Mouse (Mus musculus): ENCODE results near the gene Gm20696. TPM values are rescaled to one million over a fixed set of nuclear protein-coding genes. Genes with fewer than 3 reads are reported as not detected.

Gm20696 gene
- polyA plus RNA-seq, 1 experiment: 0.24 TPM

DNA sequence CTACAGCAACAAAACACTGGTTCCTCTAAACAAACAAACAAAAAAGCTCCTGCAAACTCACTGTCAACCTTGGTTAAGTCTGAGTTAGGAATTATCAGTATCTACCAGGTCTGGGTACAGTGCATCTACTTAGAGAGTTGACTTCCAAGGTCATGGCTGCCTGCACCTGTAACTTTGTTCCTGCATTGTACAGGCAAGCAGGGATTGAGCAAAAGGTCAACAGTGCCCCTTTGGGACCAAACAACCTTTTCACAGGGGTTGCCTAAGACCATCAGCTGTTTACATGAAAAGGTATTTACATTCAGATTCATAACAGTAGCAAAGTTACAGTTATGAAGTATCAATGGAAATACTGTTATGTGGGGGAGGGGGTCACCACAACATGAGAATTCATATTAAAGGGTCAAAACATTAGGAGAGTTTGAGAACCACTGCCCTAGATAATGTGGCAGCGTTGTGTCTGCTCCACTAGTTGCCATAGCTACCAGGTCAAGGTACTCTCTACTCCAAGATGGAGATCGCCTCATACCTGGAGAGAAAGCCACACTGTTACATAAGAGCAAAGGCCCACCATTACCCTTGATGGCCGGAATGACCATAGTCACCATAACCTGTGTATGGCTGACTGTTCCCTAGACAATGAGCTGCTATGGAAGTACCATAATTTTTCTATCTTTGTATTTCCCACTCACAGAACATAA is 165.9 kb downstream of the Gm20696 start:
- DNase-seq (ENCODE audit: low read depth, low spot score): no peak
- WGBS: 82% methylated on average over 3 of the region's 3 CpGs

GRCm38 (mm10) chr6:99498082-99498481 is 168.5 kb downstream of the Gm20696 start:
- 50% methylated on average over 7 of the region's 7 CpGs for WGBS
- no peak for DNase-seq (ENCODE audit: low read depth, low spot score)

DNA sequence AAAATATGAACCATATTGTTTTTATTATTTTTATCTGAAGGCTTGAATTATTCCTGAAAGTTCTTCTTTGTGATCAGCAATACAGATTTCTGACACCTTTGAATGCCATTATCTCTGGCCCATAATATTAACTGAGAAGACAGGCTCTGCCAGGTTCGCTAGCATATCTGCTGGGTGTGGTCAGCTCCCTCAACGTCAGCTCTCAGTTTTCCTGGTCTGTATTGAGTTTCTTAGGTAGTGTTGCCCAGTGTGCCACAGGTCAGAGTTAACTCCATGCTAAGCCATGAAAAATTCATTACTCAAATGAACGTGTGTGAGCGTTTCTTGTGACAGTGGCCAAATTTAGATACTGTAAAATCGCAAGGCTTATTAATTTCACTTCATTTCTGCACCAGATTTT is 170.5 kb downstream of the Gm20696 start:
- no peak for DNase-seq (ENCODE audit: low read depth, low spot score)
- 30% methylated on average over 5 of the region's 5 CpGs for WGBS

GRCm38 (mm10) chr6:99492937-99493336 is 173.7 kb downstream of the Gm20696 start:
- 16% methylated on average over 3 of the region's 3 CpGs for WGBS

DNA sequence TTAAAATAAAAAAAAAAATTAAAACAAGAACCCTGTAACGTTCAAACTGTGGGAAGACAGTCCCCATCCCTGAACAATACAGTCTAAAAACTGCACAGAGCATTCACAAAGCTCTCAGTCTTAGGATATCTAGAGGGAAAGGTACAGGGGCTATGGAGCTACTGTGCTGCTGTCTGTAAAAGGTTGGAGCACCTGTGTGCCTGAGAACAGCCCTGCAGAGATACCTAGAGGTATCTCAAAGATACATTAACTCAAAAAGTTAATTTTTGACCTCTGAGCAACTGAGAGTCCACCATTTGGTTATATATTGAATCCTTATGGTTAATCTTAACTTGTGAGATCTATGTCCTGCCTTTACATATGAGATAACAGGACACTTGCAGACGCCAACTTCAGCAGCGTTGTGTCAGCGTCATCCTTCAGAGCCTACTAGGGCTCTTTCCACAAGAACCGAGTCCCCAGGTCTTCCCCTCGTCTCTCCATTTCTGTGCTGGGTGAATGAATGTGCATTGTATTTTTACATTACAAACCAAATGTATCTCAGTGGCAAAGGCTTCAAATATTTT is 174.5 kb downstream of the Gm20696 start:
- 33% methylated on average over 6 of the region's 6 CpGs for whole genome bisulfite sequencing
- DNase-seq (ENCODE audit: low read depth, low spot score): no peak

More at GRCm38 (mm10) chr6:99492937-99493336, 173.7 kb downstream of the Gm20696 start:
- no peak for DNase-seq (ENCODE audit: low read depth, low spot score)

DNA sequence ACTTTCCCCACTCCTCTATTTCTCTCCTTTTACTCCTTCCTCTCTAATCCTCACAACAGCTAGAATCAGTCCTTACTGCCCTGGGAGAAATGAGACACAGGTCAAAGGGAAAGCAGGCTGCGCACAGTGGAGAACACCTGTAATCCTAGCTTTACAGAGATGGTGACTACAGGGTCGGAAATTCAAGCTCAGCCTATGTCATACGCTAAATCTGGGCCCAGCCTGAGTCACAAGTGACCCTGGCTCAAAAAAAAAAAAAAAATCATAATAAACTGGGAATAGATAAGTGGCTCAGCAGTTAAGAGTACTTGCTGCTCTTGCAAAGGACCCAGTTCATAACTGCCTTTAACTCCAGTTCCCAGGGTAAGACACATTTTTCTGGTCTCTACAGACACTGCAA is 175.5 kb downstream of the Gm20696 start:
- no peak for DNase-seq (ENCODE audit: low read depth, low spot score)
- 74% methylated on average over 3 of the region's 3 CpGs for WGBS

- DNase-seq (ENCODE audit: low read depth, low spot score): no peak
Measured at GRCm38 (mm10) chr6:99489900-99490648, 176.5 kb downstream of the Gm20696 start.

GRCm38 (mm10) chr6:99489423-99489822 is 177.2 kb downstream of the Gm20696 start:
- WGBS: 80% methylated on average over 10 of the region's 10 CpGs
- no peak for DNase-seq (ENCODE audit: low read depth, low spot score)

More at GRCm38 (mm10) chr6:99489900-99490648, 176.5 kb downstream of the Gm20696 start:
- WGBS: 82% methylated on average over 8 of the region's 8 CpGs

DNA sequence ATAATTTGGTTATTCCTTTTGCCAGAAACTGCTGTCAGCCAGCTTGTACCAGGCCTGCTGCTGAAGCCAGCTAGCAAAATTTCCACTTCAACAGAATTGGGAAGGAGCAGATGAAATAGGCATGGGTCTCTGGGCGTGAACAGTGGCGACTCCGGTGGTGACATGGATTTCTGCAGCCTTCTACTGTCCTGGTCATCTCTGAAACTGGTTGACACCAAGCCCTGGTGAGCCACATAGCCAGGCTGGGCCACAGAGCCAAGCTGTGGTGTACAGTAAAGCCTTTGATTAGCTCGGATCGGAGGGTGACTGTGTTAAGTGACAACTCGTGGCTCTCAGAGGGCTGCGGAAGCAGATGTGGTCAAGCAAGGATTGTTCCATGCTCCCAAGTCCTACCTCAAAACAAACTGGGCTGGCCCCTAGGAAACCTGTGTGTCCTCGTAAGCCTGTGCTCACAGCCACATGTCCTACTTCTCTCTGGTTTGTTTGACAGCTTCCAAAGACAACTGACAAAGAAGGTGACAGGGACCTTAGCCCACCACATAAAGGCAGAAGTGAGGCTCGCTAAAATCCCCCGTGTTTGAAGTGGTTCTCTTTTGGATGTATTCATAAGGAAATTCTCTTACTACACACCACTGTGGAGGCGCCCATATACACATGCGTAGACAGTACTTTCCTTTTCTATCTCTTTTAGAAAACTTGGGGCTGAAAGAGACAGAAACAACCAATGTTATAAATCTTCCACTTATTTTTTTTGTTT is 180.5 kb downstream of the Gm20696 start:
- WGBS: 67% methylated on average over 12 of the region's 12 CpGs
- DNase-seq (ENCODE audit: low read depth, low spot score): no peak

DNA sequence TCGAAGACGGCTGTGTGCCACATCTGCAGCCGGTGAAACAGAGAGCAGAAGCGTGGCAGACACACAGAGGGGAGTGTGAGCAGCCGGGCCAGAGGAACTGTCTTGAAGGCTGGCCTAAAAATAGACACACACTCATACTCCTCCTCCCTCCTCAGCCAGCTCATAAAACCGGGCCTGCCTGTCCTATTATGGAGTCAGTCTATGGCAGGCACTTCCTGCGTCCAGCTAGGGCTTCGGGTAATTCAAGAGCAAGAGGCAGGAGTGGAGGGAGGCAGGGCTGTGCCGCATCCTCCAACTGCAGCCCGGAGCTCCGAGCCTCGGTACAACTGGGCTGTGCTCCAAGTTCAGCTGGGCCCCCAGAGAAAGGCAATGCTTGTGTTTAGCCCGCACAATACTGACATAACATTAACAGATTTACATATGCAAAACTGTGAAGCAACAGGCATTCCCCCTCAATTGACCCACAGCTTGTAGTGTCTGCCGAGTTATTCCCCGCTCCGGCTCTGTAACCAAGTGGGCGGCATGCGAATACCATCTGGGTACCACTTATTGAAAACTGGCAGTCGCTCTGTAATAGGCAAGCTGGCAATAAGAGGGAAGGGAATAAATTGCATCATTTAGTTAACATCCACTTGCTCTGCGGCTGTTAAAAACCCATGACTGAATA is 181.2 kb downstream of the Gm20696 start:
- 9% methylated on average over 20 of the region's 20 CpGs for WGBS
- DNase-seq (ENCODE audit: low read depth, low spot score): peak; percentile 75

DNA sequence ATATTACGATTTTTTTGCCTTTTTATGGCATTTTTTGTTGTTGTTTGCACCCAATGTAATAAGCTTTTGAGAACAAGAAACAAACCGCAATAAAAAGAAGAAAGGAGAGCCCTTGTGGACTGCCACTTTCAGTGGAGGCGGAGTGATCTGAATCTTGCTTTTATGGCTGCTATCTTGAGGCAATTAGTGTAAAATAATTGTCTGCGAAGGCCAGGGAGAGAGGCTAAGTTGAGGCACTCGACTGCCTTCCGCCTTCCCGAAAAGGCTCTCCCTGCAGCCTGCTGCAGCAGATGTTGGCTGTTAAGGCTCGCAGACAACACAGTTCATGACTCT is 181.7 kb downstream of the Gm20696 start:
- no peak for DNase-seq (ENCODE audit: low read depth, low spot score)
- 2% methylated on average over 8 of the region's 8 CpGs for WGBS

DNA sequence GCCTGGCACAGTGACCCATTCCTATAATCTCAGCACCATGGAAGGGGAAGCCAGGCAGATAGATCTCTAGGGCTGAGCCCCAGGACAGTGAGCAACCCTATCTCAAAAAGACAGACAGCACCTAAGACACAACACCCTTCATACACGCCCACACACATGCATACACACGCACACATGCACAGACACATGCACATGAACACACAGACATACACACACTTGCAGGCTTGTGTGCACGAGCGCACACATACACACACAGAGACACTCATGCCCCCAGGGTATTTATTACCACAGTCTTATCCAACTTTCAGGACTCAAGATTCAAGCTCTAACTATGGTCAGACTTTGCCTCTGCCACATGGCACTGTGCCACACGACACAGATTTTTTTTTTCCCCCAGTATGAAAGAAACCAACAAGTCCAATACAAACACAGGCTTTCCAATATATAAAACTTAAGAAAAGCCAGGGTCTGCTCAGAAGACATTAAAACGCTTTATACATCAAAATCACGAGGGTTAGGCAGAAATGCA is 182.3 kb downstream of the Gm20696 start:
- 33% methylated on average over 7 of the region's 7 CpGs for WGBS

DNA sequence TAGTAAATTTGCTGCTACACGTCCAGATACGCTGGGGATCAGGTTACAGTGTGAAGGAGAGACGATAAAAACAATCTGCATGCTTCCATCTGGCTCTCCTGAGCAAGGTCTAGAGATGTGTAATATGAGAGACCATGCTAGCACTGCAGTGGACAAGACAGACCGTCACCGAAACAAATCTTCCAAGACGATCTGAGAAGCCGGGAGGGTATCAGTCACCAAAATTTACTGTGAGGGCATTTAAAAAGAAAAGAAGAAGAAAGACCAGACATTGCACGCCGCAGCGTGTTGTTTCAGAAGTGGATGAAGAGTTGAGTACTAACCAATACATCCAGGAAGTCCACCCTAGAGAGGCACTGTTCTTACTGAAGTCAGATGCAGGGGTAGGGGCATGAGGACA is 183.0 kb downstream of the Gm20696 start:
- no peak for DNase-seq (ENCODE audit: low read depth, low spot score)
- 88% methylated on average over 10 of the region's 10 CpGs for WGBS

More for the DNA sequence above, 182.3 kb downstream of the Gm20696 start:
- no peak for DNase-seq (ENCODE audit: low read depth, low spot score)

- no peak for DNase-seq (ENCODE audit: low read depth, low spot score)
- 81% methylated on average over 7 of the region's 7 CpGs for WGBS
Measured at GRCm38 (mm10) chr6:99481568-99481967, 185.0 kb downstream of the Gm20696 start.

- 90% methylated on average over 13 of the region's 13 CpGs for whole genome bisulfite sequencing
- no peak for DNase-seq (ENCODE audit: low read depth, low spot score)
Measured at GRCm38 (mm10) chr6:99478873-99479650, 187.5 kb downstream of the Gm20696 start.

- 59% methylated on average over 9 of the region's 9 CpGs for WGBS
Measured at GRCm38 (mm10) chr6:99475040-99475439, 191.6 kb downstream of the Gm20696 start.

GRCm38 (mm10) chr6:99470906-99471305 is 195.7 kb downstream of the Gm20696 start:
- WGBS: 76% methylated on average over 5 of the region's 5 CpGs
- DNase-seq (ENCODE audit: low read depth, low spot score): no peak

More at GRCm38 (mm10) chr6:99475040-99475439, 191.6 kb downstream of the Gm20696 start:
- DNase-seq (ENCODE audit: low read depth, low spot score): no peak

DNA sequence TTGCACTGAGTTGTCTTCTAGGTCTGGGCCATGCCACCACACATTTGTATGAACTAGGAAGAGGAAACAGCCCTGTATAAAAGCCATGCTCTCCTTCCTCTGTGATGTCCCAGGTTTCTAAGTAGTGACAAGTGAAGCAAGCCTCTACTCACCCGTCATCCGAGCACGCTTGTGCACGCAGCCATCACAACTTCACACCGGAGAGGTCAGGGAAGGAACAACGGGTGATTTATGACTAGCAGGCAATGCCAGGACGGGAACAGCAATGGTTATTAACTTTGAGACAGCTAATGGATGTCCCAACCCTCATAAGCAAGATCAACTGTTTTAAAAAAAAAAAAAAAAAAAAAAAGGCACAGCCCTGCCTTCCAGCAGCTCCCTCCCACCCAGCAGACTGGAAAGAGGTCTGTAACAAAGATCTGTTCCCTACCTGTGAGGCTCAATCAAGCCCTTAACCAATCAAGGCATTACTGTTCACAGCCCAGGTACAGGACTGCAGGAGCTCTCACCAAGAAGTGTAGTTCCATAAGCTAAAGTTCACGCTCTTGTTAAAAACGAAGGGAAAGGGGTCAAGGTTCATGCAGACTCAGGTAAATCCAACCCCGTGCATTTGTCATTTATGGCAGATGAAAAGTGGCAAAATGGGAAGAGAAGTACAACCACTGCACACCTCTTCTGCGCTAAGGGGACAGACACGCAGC is 197.3 kb downstream of the Gm20696 start:
- no peak for DNase-seq (ENCODE audit: low read depth, low spot score)
- 60% methylated on average over 12 of the region's 12 CpGs for WGBS
